Mouse (Mus musculus) cortical plate, adult 2 months (tissue): Measurements from ENCODE around the gene Dnajc17. TPM values are rescaled to one million over a fixed set of nuclear protein-coding genes. Genes with fewer than 3 reads are reported as not detected.

Experiments used
- H3K27ac ChIP-seq: fragments of 200-500 bp; 2 replicates; pipeline ENCODE4 v1.5.1; 2012; ENCODE audit warnings: low read length, control low read depth, inconsistent platforms; ENCODE audit not compliant: insufficient read depth
- H3K4me1 ChIP-seq: fragments of 200-500 bp; 2 replicates; pipeline ENCODE4 v1.6.1; 2011; ENCODE audit warnings: low read length; ENCODE audit not compliant: control insufficient read depth, insufficient read depth
- H3K4me3 ChIP-seq: fragments of 200-500 bp; 2 replicates; pipeline ENCODE4 v1.5.1; 2011; ENCODE audit warnings: mild to moderate bottlenecking, low read length, control low read depth; ENCODE audit not compliant: insufficient read depth
- CTCF ChIP-seq: fragments of 200-500 bp; IDR thresholded peaks from 2 replicates; pipeline ENCODE4 v1.5.1; 2011; ENCODE audit warnings: mild to moderate bottlenecking, control low read depth, low read length; ENCODE audit not compliant: insufficient read depth; ENCODE audit errors: extremely low read depth
- POLR2A ChIP-seq: fragments of 200-500 bp; IDR thresholded peaks from 2 replicates; pipeline ENCODE4 v1.6.1; 2011; ENCODE audit warnings: mild to moderate bottlenecking, low read length, control low read depth; ENCODE audit not compliant: insufficient read depth; ENCODE audit errors: extremely low read depth
- polyA plus RNA-seq: library from polyadenylated mRNA; depleted of rRNA; stranded (reverse); fragments of >200 nt; gene quantifications from 2 replicates; pipeline ENCODE4 v1.2.3, GENCODE M21; 2012

Dnajc17 gene
- polyA plus RNA-seq, 1 experiment: 25.9 TPM

DNA sequence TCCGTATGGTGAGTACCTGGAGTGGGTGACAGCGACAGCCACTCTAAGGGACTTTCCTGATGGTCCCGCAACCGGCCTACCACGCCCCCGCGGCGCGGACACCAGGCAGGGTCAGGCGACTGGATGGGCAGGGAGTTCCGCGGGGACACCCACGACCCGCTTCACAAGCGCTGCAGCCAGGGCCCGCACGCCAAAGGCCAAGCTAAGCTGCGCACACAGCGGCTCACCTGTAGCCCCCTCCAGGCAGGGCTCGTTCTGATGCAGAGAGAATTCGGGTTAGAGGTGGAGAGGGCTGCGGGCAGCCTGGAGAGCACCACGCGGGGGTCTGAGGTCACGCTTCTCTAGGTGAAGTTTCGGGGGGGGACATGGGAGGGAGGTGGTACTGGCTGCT is 40.7 kb downstream of the Dnajc17 start:
- TF ChIP-seq CTCF: no peak
- no peak for TF ChIP-seq POLR2A

DNA sequence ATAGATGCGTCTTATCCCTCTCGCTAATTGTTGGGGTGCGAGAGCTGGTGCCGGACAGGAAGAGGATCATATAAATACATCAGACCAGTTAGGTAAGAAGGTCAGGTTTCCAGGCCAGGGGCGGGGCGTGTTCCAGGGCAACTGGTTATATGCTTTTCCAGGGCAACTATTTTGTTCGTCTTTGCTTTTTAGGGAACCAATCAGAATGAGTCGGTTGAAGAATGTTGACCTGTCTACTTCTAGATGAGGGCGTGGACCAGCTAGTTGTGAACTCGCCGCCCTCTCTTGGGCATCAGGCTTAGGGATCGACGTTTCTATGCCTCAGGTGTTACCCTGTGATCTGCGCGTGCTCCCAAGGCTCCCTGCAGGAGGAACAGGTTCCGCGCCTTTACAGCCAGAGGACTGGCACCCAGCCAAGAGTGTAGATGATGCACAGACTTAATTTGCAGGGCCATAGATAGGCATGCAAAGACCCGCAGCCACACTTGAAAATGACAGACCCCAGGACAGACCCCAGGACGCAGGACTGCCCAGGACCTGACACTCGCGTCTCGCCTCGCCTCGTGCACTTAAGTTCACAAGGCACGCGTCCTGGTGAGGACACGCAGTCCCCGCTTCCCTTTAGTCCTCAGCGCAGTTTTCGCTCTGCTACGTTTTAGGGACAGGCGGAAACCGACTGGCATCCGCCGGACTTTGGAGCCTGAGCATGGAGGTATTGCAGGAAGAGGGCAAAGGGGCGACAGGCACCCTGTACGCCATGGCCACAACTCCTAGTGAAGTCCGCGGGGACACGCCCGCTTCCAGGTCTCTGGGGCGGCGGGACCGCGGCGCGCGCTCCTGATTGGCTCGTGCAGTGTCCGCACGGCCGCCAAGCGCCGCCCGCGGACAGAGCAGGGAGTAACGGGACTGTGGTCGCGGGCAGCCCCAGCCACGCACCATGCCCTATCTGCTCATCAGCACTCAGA is 41.4 kb downstream of the Dnajc17 start, which contains the start of gene Gchfr:
Gchfr (plus strand) TSS at position 873 of the 965 bp plus-strand sequence.
- TF ChIP-seq POLR2A: no peak
- no peak for TF ChIP-seq CTCF
- Histone ChIP-seq H3K27ac (no peak within 1 kb of the TSS), H3K4me3 (peak within 1 kb of the TSS; percentile 38), H3K4me1 (peaks cover 4% of the 10 kb centered on the region; the same call in 1 of the 2 replicates)

More for the DNA sequence above, 40.7 kb downstream of the Dnajc17 start:
- peak overlapping the region; percentile 38 for H3K4me3 ChIP-seq
- H3K27ac ChIP-seq: no peak overlapping the region
- H3K4me1 ChIP-seq: peaks cover 4% of the 10 kb centered on the region; the same call in 1 of the 2 replicates

DNA sequence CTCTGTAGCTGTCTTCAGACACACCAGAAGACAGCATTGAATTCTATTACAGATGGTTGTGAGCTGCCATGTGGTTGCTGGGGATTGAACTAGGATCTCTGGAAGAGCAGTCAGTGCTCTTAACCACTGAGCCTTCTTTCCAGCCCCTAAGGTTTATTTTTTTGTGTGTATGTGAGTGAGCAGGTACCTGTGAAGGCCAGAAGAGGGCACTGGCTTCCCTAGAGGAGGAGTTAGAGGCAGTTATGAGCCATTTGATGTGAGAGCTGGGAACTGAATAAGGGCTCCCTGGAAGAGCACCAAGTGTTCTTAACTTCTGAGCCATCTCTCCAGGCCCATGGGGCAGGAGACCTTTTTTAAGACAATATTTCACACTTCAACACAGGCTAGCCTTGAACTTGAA is 43.2 kb downstream of the Dnajc17 start:
- Histone ChIP-seq H3K4me3 (no peak overlapping the region), H3K27ac (no peak overlapping the region), H3K4me1 (peaks cover 4% of the 10 kb centered on the region; the same call in 1 of the 2 replicates)
- no peak for TF ChIP-seq POLR2A

DNA sequence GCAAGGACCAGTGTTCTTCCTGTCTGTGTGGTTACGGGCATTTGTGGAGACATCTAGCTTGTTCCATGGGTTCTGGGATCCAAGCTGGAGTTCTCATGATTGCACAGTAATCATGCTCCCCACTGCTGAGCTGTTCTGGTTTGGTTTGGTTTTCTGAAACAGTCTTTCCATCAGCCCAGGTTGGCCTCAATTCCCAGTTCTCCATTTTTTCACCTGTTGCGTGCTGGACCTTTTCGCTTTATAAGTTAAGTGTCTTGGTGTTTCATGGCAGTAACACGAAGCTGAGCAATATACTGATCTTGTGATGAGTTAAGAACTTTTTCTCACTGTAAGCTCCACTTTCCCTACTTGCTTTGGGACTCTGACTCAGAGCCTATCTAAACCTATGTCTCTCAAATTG is 44.6 kb downstream of the Dnajc17 start:
- TF ChIP-seq CTCF (no peak), POLR2A (no peak)
- Histone ChIP-seq H3K4me1 (peaks cover 4% of the 10 kb centered on the region; the same call in 1 of the 2 replicates), H3K4me3 (no peak overlapping the region), H3K27ac (no peak overlapping the region)

DNA sequence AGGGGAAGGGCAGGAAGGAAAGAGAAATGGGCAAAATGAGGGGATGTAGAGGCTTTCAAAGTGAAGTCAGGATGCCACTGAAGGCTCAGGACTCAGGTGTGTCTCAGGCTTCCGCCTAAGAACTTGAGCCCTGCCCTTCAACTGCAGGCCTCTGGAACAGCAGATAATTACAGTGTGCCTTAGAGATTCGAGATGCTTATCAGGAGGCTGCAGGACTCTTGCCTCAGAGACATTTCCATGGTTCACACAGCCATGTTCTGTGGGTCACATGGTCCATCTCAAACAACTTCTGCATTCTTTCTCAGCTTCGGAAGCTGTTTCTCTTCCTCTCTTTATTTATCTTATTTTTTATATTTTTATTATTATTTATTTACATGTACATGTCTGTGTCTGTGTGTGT is 45.5 kb downstream of the Dnajc17 start:
- TF ChIP-seq CTCF: no peak
- TF ChIP-seq POLR2A: no peak
- Histone ChIP-seq H3K27ac (no peak overlapping the region), H3K4me3 (no peak overlapping the region), H3K4me1 (peaks cover 4% of the 10 kb centered on the region; the same call in 1 of the 2 replicates)

DNA sequence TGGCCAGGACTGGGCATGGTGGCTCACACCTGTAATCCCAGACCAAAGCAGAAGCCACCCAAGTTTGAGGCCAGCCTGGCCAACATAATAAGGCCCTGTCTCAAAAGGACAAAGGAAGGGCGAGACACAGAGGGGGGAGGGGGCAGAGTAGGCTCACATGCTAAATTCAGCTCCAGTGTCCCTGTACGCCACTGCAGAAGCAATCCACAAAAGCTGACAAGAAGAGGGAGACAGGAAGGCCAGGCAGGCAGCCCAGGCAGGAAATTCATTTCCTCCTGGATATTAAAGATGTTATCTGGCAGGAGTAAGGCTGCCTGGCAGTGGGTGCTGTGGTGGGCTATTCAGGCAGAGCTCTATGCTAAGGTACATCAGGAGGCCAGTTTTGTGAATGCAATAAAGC is 47.3 kb downstream of the Dnajc17 start:
- TF ChIP-seq CTCF (no peak), POLR2A (no peak)
- no peaks in the 10 kb centered on the region for H3K4me1 ChIP-seq
- no peak overlapping the region for H3K27ac ChIP-seq
- H3K4me3 ChIP-seq: no peak overlapping the region

DNA sequence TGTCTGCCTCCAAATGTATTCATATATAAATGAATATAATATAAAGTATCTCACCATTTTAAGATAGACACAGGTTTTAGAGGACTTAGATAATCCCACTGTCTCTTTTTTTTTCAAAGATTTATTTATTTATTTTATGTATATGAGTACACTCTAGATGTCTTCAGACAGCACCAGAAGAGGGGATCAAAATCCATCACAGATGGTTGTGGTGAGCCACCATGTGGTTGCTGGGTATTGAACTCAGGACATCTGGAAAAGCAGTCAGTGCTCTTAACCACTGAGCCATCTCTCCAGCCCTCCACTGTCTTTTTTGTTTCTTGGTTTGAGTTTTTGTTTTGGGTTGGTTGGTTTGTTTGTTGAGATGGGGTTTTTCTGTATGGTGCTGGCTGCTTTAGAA is 50.8 kb downstream of the Dnajc17 start:
- Histone ChIP-seq H3K4me3 (no peak overlapping the region; the same call in 1 of the 2 replicates), H3K4me1 (peaks cover 1% of the 10 kb centered on the region; the same call in 1 of the 2 replicates), H3K27ac (no peak overlapping the region)
- TF ChIP-seq CTCF: no peak
- no peak for TF ChIP-seq POLR2A

DNA sequence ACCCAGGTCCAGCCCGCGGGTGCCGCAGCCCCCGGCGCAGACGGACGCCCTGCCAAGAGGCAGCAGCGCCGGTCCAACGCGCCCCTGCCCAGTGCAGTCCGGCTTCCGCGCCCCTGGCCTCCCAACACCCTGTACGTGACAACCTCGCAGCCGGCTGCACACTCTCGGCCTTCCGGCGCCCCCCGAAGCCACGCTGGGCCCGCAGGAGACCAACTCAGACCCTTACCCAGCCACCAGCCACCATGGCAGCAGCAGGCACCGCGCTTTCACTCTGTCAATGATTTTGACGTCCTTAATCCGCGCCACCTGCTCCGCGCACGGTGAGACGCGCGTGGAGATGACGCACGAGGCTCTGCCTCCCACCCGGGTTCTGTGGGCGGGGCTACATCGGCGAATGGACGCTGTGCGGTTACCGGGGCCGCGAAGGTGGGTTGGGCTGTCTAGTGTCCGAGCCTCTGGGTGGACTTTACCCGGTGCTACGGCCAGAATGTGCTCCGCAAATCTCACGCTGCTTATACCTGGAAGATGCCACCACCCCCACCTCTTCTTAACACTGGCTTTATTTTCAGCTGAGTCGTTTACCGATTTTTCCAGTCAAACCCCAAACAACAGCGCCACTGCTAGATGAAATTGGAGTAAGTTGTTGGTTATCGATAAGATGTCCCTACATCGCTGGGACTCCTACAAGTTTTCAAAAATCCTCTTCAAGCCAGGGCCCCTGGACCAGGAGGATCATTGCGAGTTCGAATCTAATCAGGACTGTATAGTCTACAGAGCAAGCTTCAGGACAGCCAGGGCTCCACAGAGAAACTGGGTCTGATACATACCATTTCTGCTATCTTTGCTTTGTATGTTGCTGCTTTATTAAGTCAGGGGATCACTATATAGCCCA is 51.7 kb downstream of the Dnajc17 start, which contains the start of gene Rmdn3:
Rmdn3 (minus strand) TSS at position 354 of the 892 bp plus-strand sequence.
- H3K4me1 ChIP-seq: peaks cover 1% of the 10 kb centered on the region; the same call in 1 of the 2 replicates

DNA sequence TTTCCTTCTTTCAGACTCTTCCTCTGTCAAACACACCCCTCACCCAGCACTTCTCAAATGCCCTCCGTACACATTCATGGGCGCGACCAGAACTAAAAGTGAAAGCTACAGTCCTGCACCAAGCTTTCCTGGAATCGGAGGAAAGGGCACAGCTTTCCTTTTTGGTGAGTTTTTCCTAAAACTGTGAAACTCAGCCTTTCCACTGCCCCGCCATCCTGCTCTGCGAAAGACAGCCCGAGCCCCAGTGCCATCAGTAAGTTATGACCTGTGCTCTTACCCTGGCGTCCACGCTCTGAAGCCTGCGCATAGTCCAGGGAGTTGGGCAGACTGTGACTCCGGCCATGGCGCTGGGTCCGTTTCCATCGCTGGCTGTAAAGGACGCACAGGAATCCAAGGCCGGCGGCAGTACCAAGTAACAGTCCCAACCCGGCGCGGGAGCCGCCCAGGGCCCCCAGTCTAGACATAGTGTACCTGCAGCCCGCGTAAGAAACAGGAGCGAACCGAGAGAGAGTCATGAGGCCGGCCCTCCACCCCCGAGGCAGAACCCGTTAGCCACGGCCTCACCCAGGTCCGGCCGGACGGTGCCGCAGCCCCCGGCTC is 52.4 kb downstream of the Dnajc17 start:
- Histone ChIP-seq H3K27ac (no peak overlapping the region), H3K4me1 (peaks cover 1% of the 10 kb centered on the region; the same call in 1 of the 2 replicates), H3K4me3 (peak overlapping the region; percentile 60)
- TF ChIP-seq CTCF: no peak
- TF ChIP-seq POLR2A: no peak

More for the DNA sequence above, 51.7 kb downstream of the Dnajc17 start, which contains the start of gene Rmdn3:
- no peak for TF ChIP-seq CTCF
- peak; percentile 89 for TF ChIP-seq POLR2A
- Histone ChIP-seq H3K27ac (no peak within 1 kb of the TSS), H3K4me3 (peak within 1 kb of the TSS; percentile 60)
